Mouse (Mus musculus) bone marrow, adult 2 months (tissue): ENCODE results near the gene Itgb5. TPM values are rescaled to one million over a fixed set of nuclear protein-coding genes. Genes with fewer than 3 reads are reported as not detected.

Source experiments
- H3K27ac ChIP-seq: fragments of 200-500 bp; 2 replicates; pipeline ENCODE4 v1.5.1; 2012; ENCODE audit warnings: low read depth, mild to moderate bottlenecking, control low read depth, inconsistent platforms, low read length; ENCODE audit not compliant: control insufficient read depth, poor library complexity, insufficient read depth
- H3K4me1 ChIP-seq: fragments of 200-500 bp; 2 replicates; pipeline ENCODE4 v1.6.1; 2011; ENCODE audit warnings: low read length; ENCODE audit not compliant: control insufficient read depth, insufficient read depth
- H3K4me3 ChIP-seq: fragments of 200-500 bp; replicated peaks from 2 replicates; pipeline ENCODE3; 2011; ENCODE audit warnings: mild to moderate bottlenecking, low read depth, low read length, control low read depth; ENCODE audit not compliant: control insufficient read depth
- CTCF ChIP-seq: fragments of 200-500 bp; IDR thresholded peaks from 2 replicates; pipeline ENCODE4 v1.5.1; 2011; ENCODE audit warnings: low read length, control low read depth; ENCODE audit not compliant: control insufficient read depth, insufficient read depth
- POLR2A ChIP-seq: fragments of 200-500 bp; IDR thresholded peaks from 2 replicates; pipeline ENCODE4 v1.6.1; 2011; ENCODE audit warnings: low read depth, mild to moderate bottlenecking, control low read depth, low read length, borderline replicate concordance; ENCODE audit not compliant: control insufficient read depth
- WGBS: fragments of 180-500 bp; shearing (Covaris S2); methylation state at CpG from one replicate; pipeline ENCODE4 v1.1.7; 2018; 5-methylcytosine and 5-hydroxymethylcytosine counted together
- polyA plus RNA-seq: library from polyadenylated mRNA; stranded (reverse); fragments of >200 nt; gene quantifications from 2 replicates; pipeline ENCODE4 v1.2.4, GENCODE M21; 2011; ENCODE audit warnings: low replicate concordance; ENCODE audit not compliant: missing spikeins, insufficient read depth, insufficient read length

The Itgb5 gene
- polyA plus RNA-seq, 1 experiment, result 31.1 TPM

DNA sequence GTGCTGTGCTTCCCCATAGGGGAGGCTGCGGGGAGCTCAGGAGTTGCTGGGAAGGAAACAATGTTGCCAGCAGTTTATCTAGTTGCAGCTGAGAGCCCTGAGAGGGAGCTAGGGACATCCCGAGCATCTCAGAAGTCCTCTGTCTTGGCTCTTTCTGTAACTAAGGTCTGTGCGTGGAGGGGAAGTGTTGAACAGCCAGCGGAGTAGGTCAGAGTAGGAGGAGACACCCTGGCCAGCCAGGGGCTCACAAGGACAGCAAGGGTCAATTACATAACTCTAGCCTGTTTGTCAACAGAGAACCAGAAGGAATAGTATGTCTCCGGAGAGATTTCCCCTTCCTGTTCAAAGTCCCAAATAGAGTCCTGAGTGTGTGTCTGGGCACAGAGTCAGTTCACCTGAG, 102.7 kb downstream of the Itgb5 start:
- TF ChIP-seq CTCF, result no peak
- TF ChIP-seq POLR2A, result no peak
- WGBS, result 29% methylated on average over 5 of the region's 5 CpGs
- H3K4me3 ChIP-seq, result no peak overlapping the region
- no peak overlapping the region for H3K27ac ChIP-seq
- H3K4me1 ChIP-seq, result peaks cover 8% of the 10 kb centered on the region

DNA sequence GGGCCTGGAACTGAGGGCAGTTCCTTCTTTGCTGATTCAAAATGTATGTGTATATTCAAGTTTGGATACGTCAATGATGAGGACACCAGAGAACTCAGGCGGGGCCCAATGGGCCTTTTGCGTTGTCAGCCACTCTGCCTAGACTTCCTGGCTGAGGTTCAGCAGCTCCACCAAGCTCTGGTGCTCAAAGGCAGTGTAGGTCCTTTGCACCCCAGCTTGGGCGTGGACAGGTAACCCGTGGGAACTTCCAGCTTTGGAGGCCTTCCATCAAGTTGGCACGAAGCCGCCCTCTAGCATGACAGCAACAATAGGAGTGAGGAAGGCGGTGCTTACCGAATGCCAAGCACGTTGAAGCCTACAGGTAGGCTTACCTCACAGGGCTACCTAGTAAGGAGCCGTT, 103.9 kb downstream of the Itgb5 start:
- 82% methylated on average over 11 of the region's 11 CpGs for WGBS
- no peak overlapping the region for H3K4me3 ChIP-seq
- no peak overlapping the region for H3K27ac ChIP-seq
- peaks cover 8% of the 10 kb centered on the region for H3K4me1 ChIP-seq
- TF ChIP-seq CTCF (no peak), POLR2A (no peak)

DNA sequence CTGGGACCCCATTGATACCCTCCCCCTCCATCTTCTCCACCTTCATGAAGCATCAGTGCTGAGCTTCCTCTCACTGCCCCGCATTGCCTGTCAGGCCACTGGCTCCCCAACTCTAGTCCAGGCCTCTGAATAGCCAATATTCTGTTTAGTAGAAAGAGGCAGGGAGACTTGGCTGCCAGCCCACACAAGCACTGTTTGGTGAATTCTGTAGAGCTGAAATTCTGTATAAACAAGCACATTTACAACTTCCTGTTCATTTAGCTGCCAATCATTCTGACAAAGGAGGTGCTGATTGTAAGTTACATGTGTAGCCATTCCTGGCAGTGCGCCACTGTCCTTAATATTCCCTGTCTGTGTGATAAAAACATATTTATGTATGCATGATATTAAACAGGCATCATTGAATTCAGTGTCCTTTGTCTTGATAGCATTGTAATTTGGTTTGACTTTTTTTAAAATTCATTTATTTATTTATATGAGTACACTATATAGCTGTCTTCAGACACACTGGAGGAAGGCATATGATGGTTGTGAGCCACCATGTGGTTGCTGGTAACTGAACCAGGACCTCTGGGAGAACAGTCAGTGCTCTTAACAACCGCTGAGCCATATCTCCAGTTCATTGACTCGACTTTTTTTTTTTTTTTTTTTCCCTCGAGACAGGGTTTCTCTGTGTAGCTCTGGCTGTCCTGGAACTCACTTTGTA, 105.4 kb downstream of the Itgb5 start:
- H3K4me3 ChIP-seq, result no peak overlapping the region
- WGBS, result 47% methylated on average over 5 of the region's 5 CpGs
- TF ChIP-seq POLR2A (no peak), CTCF (no peak)
- H3K4me1 ChIP-seq, result peaks cover 8% of the 10 kb centered on the region
- no peak overlapping the region for H3K27ac ChIP-seq

DNA sequence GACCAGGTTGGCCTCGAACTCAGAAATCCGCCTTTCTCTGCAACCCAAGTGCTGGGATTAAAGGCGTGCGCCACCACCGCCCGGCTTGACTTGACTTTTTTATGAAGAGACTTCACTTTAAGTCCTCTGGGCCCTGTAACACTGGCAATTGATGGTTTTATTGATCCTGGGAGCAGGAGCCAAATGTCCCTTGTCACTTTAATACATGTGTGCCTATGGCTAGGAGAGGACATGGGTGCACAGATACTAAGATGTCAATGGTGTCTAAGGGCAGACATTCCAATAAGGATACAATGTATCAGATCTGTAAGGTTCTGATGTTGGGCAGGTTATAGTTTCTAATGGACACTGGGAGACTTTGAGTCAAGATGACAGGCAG, 105.9 kb downstream of the Itgb5 start:
- WGBS, result 85% methylated on average over 6 of the region's 6 CpGs
- H3K27ac ChIP-seq, result no peak overlapping the region
- TF ChIP-seq POLR2A, result no peak
- TF ChIP-seq CTCF, result no peak
- peaks cover 8% of the 10 kb centered on the region for H3K4me1 ChIP-seq
- H3K4me3 ChIP-seq, result no peak overlapping the region

DNA sequence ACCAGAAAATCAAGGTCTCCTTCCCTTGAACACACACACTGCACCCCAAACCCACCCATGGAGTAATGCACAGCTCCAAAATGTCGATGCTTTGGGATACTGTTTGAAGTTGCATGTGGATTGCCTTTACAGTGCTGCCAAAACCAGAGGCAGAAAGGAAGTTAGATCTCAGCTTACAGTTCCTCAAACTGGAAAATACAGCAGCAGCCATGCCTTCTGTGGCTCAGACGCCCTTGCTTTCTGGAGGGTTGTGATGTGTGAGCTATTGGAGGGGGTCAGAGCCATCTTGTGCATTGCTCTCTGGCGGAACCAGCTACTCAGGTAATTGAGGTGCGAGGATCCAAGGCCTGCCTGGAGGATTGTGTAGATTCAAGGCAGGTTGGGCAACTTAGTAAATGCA, 107.4 kb downstream of the Itgb5 start:
- Histone ChIP-seq H3K4me3 (no peak overlapping the region), H3K4me1 (peaks cover 8% of the 10 kb centered on the region), H3K27ac (no peak overlapping the region)
- TF ChIP-seq POLR2A (no peak), CTCF (no peak)
- 17% methylated on average over 4 of the region's 4 CpGs for WGBS

DNA sequence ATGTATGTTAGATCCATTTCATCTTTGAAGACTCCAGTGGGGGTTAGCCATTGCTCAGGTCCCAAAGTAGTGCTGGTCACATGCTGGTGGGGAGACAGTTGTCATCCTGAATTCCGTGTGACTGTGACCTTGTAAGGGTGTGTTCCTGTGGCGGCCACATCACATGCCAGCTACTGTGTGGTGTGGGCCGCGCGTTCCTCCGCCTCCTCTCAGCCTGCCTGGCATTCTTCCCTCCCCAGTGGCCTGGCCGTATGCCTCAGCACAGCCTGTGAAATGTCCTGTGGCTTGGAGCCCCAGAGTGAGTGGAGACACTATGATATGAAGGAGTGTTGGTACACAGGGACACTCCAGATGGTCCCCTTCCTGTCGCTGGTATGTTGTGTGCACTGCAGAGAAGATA, 108.1 kb downstream of the Itgb5 start:
- TF ChIP-seq POLR2A, result no peak
- no peak for TF ChIP-seq CTCF
- Histone ChIP-seq H3K4me3 (no peak overlapping the region), H3K4me1 (peaks cover 4% of the 10 kb centered on the region), H3K27ac (no peak overlapping the region)
- 17% methylated on average over 8 of the region's 8 CpGs for WGBS

DNA sequence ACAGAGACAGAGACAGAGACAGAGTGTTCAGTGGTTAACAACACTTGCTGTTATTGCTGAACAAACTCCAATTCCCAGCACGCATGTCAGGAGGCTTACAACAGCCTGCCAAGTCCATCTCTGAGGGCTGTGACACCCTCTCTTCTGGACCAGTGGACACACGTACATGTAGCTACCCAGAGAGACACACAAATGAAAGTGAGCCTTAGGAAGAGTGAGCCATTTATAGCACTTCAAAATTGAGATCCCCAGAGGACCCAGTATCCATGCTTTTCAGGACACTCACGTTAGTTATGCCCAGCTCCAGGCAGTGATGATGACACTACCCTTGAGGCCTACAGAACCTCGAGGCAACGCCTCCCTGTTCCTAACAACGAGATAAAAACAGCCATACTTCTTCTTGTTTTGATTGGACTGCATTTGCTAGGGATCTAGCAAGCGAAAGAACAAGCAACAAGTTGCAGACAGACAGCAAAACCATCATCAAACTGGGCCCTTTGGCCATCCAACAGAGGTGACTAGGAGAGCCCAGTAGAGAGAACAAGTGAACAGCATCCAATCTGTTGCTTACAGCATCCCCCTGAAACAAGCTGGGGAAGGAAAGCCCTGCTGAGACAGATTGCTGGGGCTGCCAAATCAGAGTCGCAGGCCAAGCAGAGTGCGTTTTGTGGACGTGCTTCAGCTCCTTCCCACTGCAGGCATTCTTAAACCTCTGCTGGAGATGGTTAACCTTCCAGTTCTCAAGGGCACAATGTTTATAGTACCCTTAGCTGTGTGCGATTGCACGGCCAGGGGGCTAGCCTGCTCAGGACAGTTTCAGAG, 109.1 kb downstream of the Itgb5 start:
- H3K27ac ChIP-seq, result no peak overlapping the region
- no peak for TF ChIP-seq CTCF
- no peak overlapping the region for H3K4me3 ChIP-seq
- H3K4me1 ChIP-seq, result peaks cover 4% of the 10 kb centered on the region
- WGBS, result 61% methylated on average over 12 of the region's 12 CpGs

DNA sequence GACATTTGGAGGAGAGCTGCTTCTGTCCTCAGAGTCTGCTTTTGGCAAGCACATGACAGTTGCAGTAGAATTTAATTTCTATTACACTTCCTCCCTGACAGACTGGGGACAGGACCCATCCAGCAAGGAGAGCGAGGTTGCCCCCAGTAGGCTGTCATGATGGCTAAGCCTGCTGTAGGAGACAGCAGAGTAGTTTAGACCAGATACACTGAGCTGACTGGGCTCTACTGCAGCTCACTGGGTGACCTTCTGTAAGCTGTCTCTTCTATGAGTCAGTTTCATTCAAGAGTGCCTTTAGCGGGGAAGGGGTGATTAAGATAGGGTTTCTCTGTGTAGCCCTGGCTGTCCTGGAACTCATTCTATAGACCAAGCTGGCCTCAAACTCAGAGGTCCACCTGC, 109.7 kb downstream of the Itgb5 start:
- TF ChIP-seq POLR2A, result no peak
- no peak for TF ChIP-seq CTCF
- H3K4me1 ChIP-seq, result peaks cover 4% of the 10 kb centered on the region; the same call in 1 of the 2 replicates
- H3K4me3 ChIP-seq, result no peak overlapping the region
- no peak overlapping the region for H3K27ac ChIP-seq
- WGBS, result 73% methylated on average over 2 of the region's 2 CpGs

DNA sequence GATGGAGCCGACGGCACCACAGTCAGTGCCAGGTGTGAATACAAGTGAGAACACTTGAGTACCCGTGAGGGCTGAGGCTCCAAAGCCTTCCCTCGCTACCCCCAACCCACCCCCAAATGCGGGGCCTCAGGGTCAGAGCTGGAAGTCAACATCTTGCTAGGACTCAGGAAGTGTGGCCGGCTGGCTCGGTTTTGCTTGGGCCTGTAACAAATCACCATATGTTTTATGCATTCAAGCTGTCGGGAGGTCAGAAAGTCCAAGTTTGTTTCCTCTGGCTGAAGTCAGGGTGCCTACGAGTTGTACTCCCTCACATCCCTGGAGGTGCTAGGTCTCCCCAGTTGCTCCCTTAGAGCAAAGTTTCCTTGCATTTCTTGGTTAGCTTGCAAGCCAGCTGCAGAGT, 110.2 kb downstream of the Itgb5 start:
- H3K4me1 ChIP-seq, result peaks cover 2% of the 10 kb centered on the region; the same call in 1 of the 2 replicates

More for the DNA sequence above, 110.2 kb downstream of the Itgb5 start:
- no peak overlapping the region for H3K4me3 ChIP-seq
- H3K27ac ChIP-seq, result no peak overlapping the region
- 56% methylated on average over 9 of the region's 9 CpGs for WGBS
- TF ChIP-seq POLR2A (no peak), CTCF (no peak)
